Comparison of ENCODE assay signal across 24 mouse cellular contexts in genomic region chr2:62623024-62623441, GRCm38 (mm10). TPM values are rescaled to one million over a fixed set of nuclear protein-coding genes. Genes with fewer than 3 reads are reported as not detected.
A peak's percentile ranks its signal among the peaks of the same experiment; 100 is the strongest.
DNase-seq lines count a peak whose midpoint lies in the region; ATAC-seq and TF ChIP-seq lines count a peak whose summit lies in the region.
"Had no signal": no experiment of that assay in that cellular context is flagged by ENCODE, and none has a peak within 500 bp of the region (broad histone marks: within the 10 kb centered on the region; RNA-seq: fewer than 3 reads in every experiment).

No protein-coding gene starts in this region.

- no peak for DNase-seq in liver, embryonic 13.5 days
- DNase-seq in liver (no peak), MEL (ENCODE audit: low read depth, low spot score) (peak; percentile 92)
- peak; percentile 50 for DNase-seq in fibroblast of lung, adult 2 months (ENCODE audit: low read depth)
- DNase-seq in thymus, postnatal 0 days (ENCODE audit: low spot score), result no peak
- no peak for DNase-seq in heart, postnatal 36 days
- DNase-seq: adrenal gland, adult 2 months; cerebellum, adult 9-10 months; kidney, adult 18-20 months; kidney, postnatal 14 days; layer of hippocampus, postnatal 36 days; lung, postnatal 36 days; thymus, adult 18-20 months had no signal

- intact Hi-C loops in heart, postnatal 36 days (cut with DNase I), result loop anchor here (10.0 kb wide), 1 partner anchor 158 kb away; no protein-coding TSS in a partner anchor

- H3K4me3 ChIP-seq in forebrain, embryonic 16.5 days (replicated peaks; ENCODE audit: low read length), result no peak overlapping the region
- H3K4me3 ChIP-seq in forebrain, embryonic 15.5 days, result no peak overlapping the region
- no peak overlapping the region for H3K4me3 ChIP-seq in liver, embryonic 13.5 days (replicated peaks)
- H3K4me3 ChIP-seq in MEL (ENCODE audit: control insufficient read depth in 1 of 2, insufficient read depth in 1 of 2, low read depth in 2 of 2, low read length in 2 of 2), result peak overlapping the region; percentile 30 to 33
- H3K4me3 ChIP-seq: embryonic facial prominence, embryonic 12.5 days; heart, embryonic 10.5 days; hindbrain, embryonic 12.5 days; layer of hippocampus, adult 2 months; limb, embryonic 10.5 days; midbrain, embryonic 10.5 days; neural tube, embryonic 12.5 days had no signal

- no peak; a peak in 2 of 4 replicates for TF ChIP-seq EP300 in MEL (IDR thresholded peaks at IDR 0.05; ENCODE audit: low read depth in 1 of 2, low read length in 2 of 2)

- no peaks in the 10 kb centered on the region for H3K9me3 ChIP-seq in forebrain, embryonic 16.5 days (ENCODE audit: control insufficient read depth, low read length)
- no peaks in the 10 kb centered on the region for H3K9me3 ChIP-seq in forebrain, embryonic 15.5 days
- no peaks in the 10 kb centered on the region for H3K9me3 ChIP-seq in liver, embryonic 13.5 days (replicated peaks)
- H3K9me3 ChIP-seq in MEL (replicated peaks; ENCODE audit: insufficient read depth, low read length), result no peaks in the 10 kb centered on the region
- H3K9me3 ChIP-seq: embryonic facial prominence, embryonic 12.5 days; heart, embryonic 10.5 days; hindbrain, embryonic 12.5 days; limb, embryonic 10.5 days; midbrain, embryonic 10.5 days; neural tube, embryonic 12.5 days had no signal

- 41% methylated on average over 8 of the region's 8 CpGs for WGBS in forebrain, embryonic 16.5 days
- WGBS in forebrain, embryonic 15.5 days, result 42% methylated on average over 8 of the region's 8 CpGs
- WGBS in liver, embryonic 13.5 days (ENCODE audit: insufficient replicate concordance), result 74% methylated on average over 8 of the region's 8 CpGs

- no peak for TF ChIP-seq POLR2A in MEL (IDR thresholded peaks at IDR 0.05; ENCODE audit: control insufficient read depth in 1 of 2, insufficient read depth in 1 of 2, low read depth in 1 of 2, low read length in 2 of 2, poor library complexity in 1 of 2)

- H3K27ac ChIP-seq in forebrain, embryonic 16.5 days (ENCODE audit: low read length), result no peak overlapping the region
- no peak overlapping the region for H3K27ac ChIP-seq in forebrain, embryonic 15.5 days (replicated peaks)
- H3K27ac ChIP-seq in liver, embryonic 13.5 days, result 0 out of 2 replicates have a peak overlapping the region, but pooled peaks have one; percentile 29
- peak overlapping the region; percentile 86 for H3K27ac ChIP-seq in MEL (ENCODE audit: control insufficient read depth, low read depth, low read length)
- H3K27ac ChIP-seq: embryonic facial prominence, embryonic 12.5 days; heart, embryonic 10.5 days; hindbrain, embryonic 12.5 days; layer of hippocampus, adult 2 months; limb, embryonic 10.5 days; liver, embryonic 14.5 days; midbrain, embryonic 10.5 days; neural tube, embryonic 12.5 days had no signal

- no peak overlapping the region for H3K9ac ChIP-seq in forebrain, embryonic 16.5 days (replicated peaks; ENCODE audit: low read depth, low read length)
- no peak overlapping the region for H3K9ac ChIP-seq in forebrain, embryonic 15.5 days (replicated peaks)
- H3K9ac ChIP-seq in liver, embryonic 13.5 days, result no peak overlapping the region
- H3K9ac ChIP-seq in MEL (ENCODE audit: control insufficient read depth, low read depth, low read length, poor library complexity, severe bottlenecking), result peak overlapping the region; percentile 55
- H3K9ac ChIP-seq: embryonic facial prominence, embryonic 12.5 days; hindbrain, embryonic 12.5 days; liver, embryonic 14.5 days; neural tube, embryonic 12.5 days had no signal

- no peaks in the 10 kb centered on the region for H3K27me3 ChIP-seq in forebrain, embryonic 16.5 days (replicated peaks; ENCODE audit: control insufficient read depth, insufficient read depth, low read length)
- no peaks in the 10 kb centered on the region for H3K27me3 ChIP-seq in forebrain, embryonic 15.5 days
- H3K27me3 ChIP-seq in liver, embryonic 13.5 days, result no peaks in the 10 kb centered on the region
- no peaks in the 10 kb centered on the region for H3K27me3 ChIP-seq in MEL (ENCODE audit: control insufficient read depth in 1 of 2, insufficient read depth in 2 of 2, low read length in 2 of 2)
- H3K27me3 ChIP-seq: CH12.LX; embryonic facial prominence, embryonic 12.5 days; hindbrain, embryonic 12.5 days; neural tube, embryonic 12.5 days had no signal

- peaks cover 11% of the 10 kb centered on the region for H3K4me1 ChIP-seq in forebrain, embryonic 16.5 days (replicated peaks; ENCODE audit: control insufficient read depth, insufficient read depth, low read length)
- peaks cover 10% of the 10 kb centered on the region; the same call in 1 of the 2 replicates for H3K4me1 ChIP-seq in forebrain, embryonic 15.5 days
- H3K4me1 ChIP-seq in liver, embryonic 13.5 days (replicated peaks), result peaks cover 30% of the 10 kb centered on the region
- peaks cover 19 to 29% of the 10 kb centered on the region in 2 experiments for H3K4me1 ChIP-seq in MEL (ENCODE audit: control insufficient read depth in 1 of 2, insufficient read depth in 2 of 2, low read length in 2 of 2)
- H3K4me1 ChIP-seq: embryonic facial prominence, embryonic 12.5 days; heart, embryonic 10.5 days; hindbrain, embryonic 12.5 days; limb, embryonic 10.5 days; midbrain, embryonic 10.5 days; neural tube, embryonic 12.5 days had no signal

- no peaks in the 10 kb centered on the region for H3K36me3 ChIP-seq in forebrain, embryonic 16.5 days (ENCODE audit: control insufficient read depth, insufficient read depth)
- no peaks in the 10 kb centered on the region for H3K36me3 ChIP-seq in forebrain, embryonic 15.5 days
- H3K36me3 ChIP-seq in liver, embryonic 13.5 days, result no peaks in the 10 kb centered on the region
- peaks cover under 1 to 40% of the 10 kb centered on the region in 2 experiments; a peak in 3 of 4 replicates for H3K36me3 ChIP-seq in MEL (ENCODE audit: control insufficient read depth in 1 of 2, insufficient read depth in 2 of 2, low read length in 2 of 2)
- H3K36me3 ChIP-seq: embryonic facial prominence, embryonic 12.5 days; heart, embryonic 10.5 days; hindbrain, embryonic 12.5 days; limb, embryonic 10.5 days; midbrain, embryonic 10.5 days; neural tube, embryonic 12.5 days had no signal

- H3K4me2 ChIP-seq in forebrain, embryonic 16.5 days (ENCODE audit: low read length), result peak overlapping the region; percentile 17; the same call in 1 of the 2 replicates
- no peak overlapping the region for H3K4me2 ChIP-seq in forebrain, embryonic 15.5 days (replicated peaks)
- H3K4me2 ChIP-seq in liver, embryonic 13.5 days, result no peak overlapping the region
- H3K4me2 ChIP-seq: embryonic facial prominence, embryonic 12.5 days; hindbrain, embryonic 12.5 days; neural tube, embryonic 12.5 days had no signal

- TF ChIP-seq CTCF in MEL (IDR thresholded peaks at IDR 0.05 in 2 of 3, conservative IDR thresholded peaks at IDR 0.05 in 1 of 3; ENCODE audit: control insufficient read depth in 1 of 3, insufficient read depth in 1 of 3, low read depth in 2 of 3, low read length in 3 of 3, poor library complexity in 1 of 3, severe bottlenecking in 1 of 3), result no peak

- peak; percentile 31; the same call in 1 of the 2 replicates for ATAC-seq in forebrain, embryonic 16.5 days
- no peak for ATAC-seq in forebrain, embryonic 15.5 days (replicated peaks)
- ATAC-seq in liver, embryonic 13.5 days (ENCODE audit: low read depth), result no peak

- no peaks in the 10 kb centered on the region; the same call in 1 of the 2 replicates for H3K79me2 ChIP-seq in MEL (ENCODE audit: control insufficient read depth, insufficient read depth, low read length, poor library complexity)

- TF ChIP-seq RAD21 in MEL (IDR thresholded peaks at IDR 0.05; ENCODE audit: low read depth, low read length), result no peak

TF ChIP-seq in MEL, 35 proteins besides CTCF, POLR2A, EP300 and RAD21 (continues in another document):
- TF ChIP-seq ETS1 (IDR thresholded peaks at IDR 0.05; ENCODE audit: low read depth, low read length) (peak; percentile 80), CHD1 (IDR thresholded peaks at IDR 0.05; ENCODE audit: low read depth, low read length) (no peak; the same call in 1 of the 2 replicates), SIN3A (IDR thresholded peaks at IDR 0.05; ENCODE audit: low read length) (peak; percentile 77), MXI1 (IDR thresholded peaks at IDR 0.05; ENCODE audit: low read depth, low read length) (peak; percentile 70), POLR2AphosphoS2 (IDR thresholded peaks at IDR 0.05; ENCODE audit: low read length) (no peak), USF2 (IDR thresholded peaks at IDR 0.05; ENCODE audit: borderline replicate concordance in 1 of 2, insufficient read depth in 1 of 2, low read depth in 1 of 2, low read length in 2 of 2) (no peak)

RNA-seq across cellular contexts. Expression of gene Ifih1, which starts 23.0 kb away (rescaled TPM):
- 1.2 and 1.4 TPM in 2 replicates for polyA plus RNA-seq in forebrain, embryonic 16.5 days (2015; fragmentation: Nextera tagmentation; extraction: Ambion mirVana)
- 0.77 and 1.1 TPM in 2 replicates for polyA plus RNA-seq in forebrain, embryonic 15.5 days (2015; fragmentation: Nextera tagmentation; extraction: Ambion mirVana)
- polyA plus RNA-seq in liver, embryonic 13.5 days (2015; fragmentation: Nextera tagmentation; extraction: Ambion mirVana), result 3.3 and 4.3 TPM in 2 replicates
- total RNA-seq in MEL (2012; rRNA removed), result 11.4 and 12.8 TPM in 2 replicates
- polyA plus RNA-seq in MEL (2012; ENCODE audit: insufficient read depth in 1 of 2, insufficient read length in 2 of 2, low read depth in 1 of 2, low replicate concordance in 2 of 2, missing spikeins in 1 of 2), result 10 to 100 TPM; 41.5 to 71.9 TPM
- polyA plus RNA-seq in thymus, postnatal 0 days (2015; fragmentation: Nextera tagmentation; extraction: Ambion mirVana), result 10.7 and 11.4 TPM in 2 replicates
- total RNA-seq in heart, postnatal 36 days (2021), result 1 to 10 TPM; 6.1 to 8.6 TPM

RNA-seq across cellular contexts. Expression of gene Gca, which starts 41.1 kb away (rescaled TPM):
- 8.8 and 9.2 TPM in 2 replicates for polyA plus RNA-seq in forebrain, embryonic 16.5 days (2015; fragmentation: Nextera tagmentation; extraction: Ambion mirVana)
- polyA plus RNA-seq in forebrain, embryonic 15.5 days (2015; fragmentation: Nextera tagmentation; extraction: Ambion mirVana), result 9.4 and 10.2 TPM in 2 replicates
- 1.9 and 2.2 TPM in 2 replicates for polyA plus RNA-seq in liver, embryonic 13.5 days (2015; fragmentation: Nextera tagmentation; extraction: Ambion mirVana)
- total RNA-seq in MEL (2012; rRNA removed), result 6.2 and 9.0 TPM in 2 replicates
- polyA plus RNA-seq in MEL (2012; ENCODE audit: insufficient read depth in 1 of 2, insufficient read length in 2 of 2, low read depth in 1 of 2, low replicate concordance in 2 of 2, missing spikeins in 1 of 2), result 10 to 100 TPM in 1 of 2 experiments, not detected in 1; 17.9 TPM
- polyA plus RNA-seq in thymus, postnatal 0 days (2015; fragmentation: Nextera tagmentation; extraction: Ambion mirVana), result 1.8 and 1.9 TPM in 2 replicates
- total RNA-seq in heart, postnatal 36 days (2021), result 10 to 100 TPM; 26.4 to 29.9 TPM

RNA-seq across cellular contexts. Expression of gene Fap, which starts 49.2 kb away (rescaled TPM):
- polyA plus RNA-seq in forebrain, embryonic 16.5 days (2015; fragmentation: Nextera tagmentation; extraction: Ambion mirVana), result 1.3 and 1.8 TPM in 2 replicates
- polyA plus RNA-seq in forebrain, embryonic 15.5 days (2015; fragmentation: Nextera tagmentation; extraction: Ambion mirVana), result 0.74 and 0.84 TPM in 2 replicates
- polyA plus RNA-seq in liver, embryonic 13.5 days (2015; fragmentation: Nextera tagmentation; extraction: Ambion mirVana), result 0.40 and 0.54 TPM in 2 replicates
- total RNA-seq in MEL (2012; rRNA removed), result 0.07 and 0.23 TPM in 2 replicates
- under 1 TPM in 1 of 2 experiments, not detected in 1; 0.17 TPM for polyA plus RNA-seq in MEL (2012; ENCODE audit: insufficient read depth in 1 of 2, insufficient read length in 2 of 2, low read depth in 1 of 2, low replicate concordance in 2 of 2, missing spikeins in 1 of 2)
- polyA plus RNA-seq in thymus, postnatal 0 days (2015; fragmentation: Nextera tagmentation; extraction: Ambion mirVana), result 1.8 and 3.4 TPM in 2 replicates
- 1 to 10 TPM; 2.9 to 3.7 TPM for total RNA-seq in heart, postnatal 36 days (2021)

Comparison
In these comparisons a context has a peak if more than half of its experiments do, and no peak if none do; other contexts are left out.
1. H3K27ac ChIP-seq: peak in liver, embryonic 13.5 days (single experiment) and MEL (single experiment); none in forebrain, embryonic 16.5 days (single experiment) and forebrain, embryonic 15.5 days (single experiment).
2. H3K4me3 ChIP-seq: peak in MEL (2 of 2); none in forebrain, embryonic 16.5 days (single experiment), forebrain, embryonic 15.5 days (single experiment) and liver, embryonic 13.5 days (single experiment).
3. DNase-seq: peak in MEL (single experiment) and fibroblast of lung, adult 2 months (single experiment); none in liver, embryonic 13.5 days (single experiment), liver (single experiment), thymus, postnatal 0 days (single experiment) and heart, postnatal 36 days (0 of 2).